Mouse (Mus musculus) neural tube, embryonic 14.5 days (tissue): Measurements from ENCODE around the gene Mettl16. TPM values are rescaled to one million over a fixed set of nuclear protein-coding genes. Genes with fewer than 3 reads are reported as not detected.

ENCODE experiments used
- ATAC-seq: fragments of 200-750 bp; cut with Nextera tagmentation; 2 replicates; pipeline ENCODE4 v1.8.0; 2017; ENCODE audit warnings: low read depth, mild to moderate bottlenecking, moderate TSS enrichment, moderate library complexity
- H3K27ac ChIP-seq: fragments of 300-500 bp; sonication (generic); 2 replicates; pipeline ENCODE4 v1.5.1; 2014; ENCODE audit warnings: low read depth, mild to moderate bottlenecking, control low read depth, low read length, moderate library complexity, mixed read lengths
- H3K27me3 ChIP-seq: fragments of 300-500 bp; sonication (generic); 2 replicates; pipeline ENCODE4 v1.6.1; 2014; ENCODE audit warnings: low read length; ENCODE audit not compliant: control insufficient read depth, insufficient read depth
- H3K36me3 ChIP-seq: fragments of 300-500 bp; sonication (generic); 2 replicates; pipeline ENCODE4 v1.6.1; 2014; ENCODE audit warnings: low read length, mixed read lengths; ENCODE audit not compliant: control insufficient read depth, insufficient read depth
- H3K4me1 ChIP-seq: fragments of 300-500 bp; sonication (generic); 2 replicates; pipeline ENCODE4 v1.6.1; 2014; ENCODE audit warnings: low read length; ENCODE audit not compliant: control insufficient read depth, insufficient read depth
- H3K4me2 ChIP-seq: fragments of 300-500 bp; sonication (generic); 2 replicates; pipeline ENCODE4 v1.6.1; 2014; ENCODE audit warnings: mild to moderate bottlenecking, low read depth, low read length, control low read depth
- H3K4me3 ChIP-seq: fragments of 300-500 bp; sonication (generic); 2 replicates; pipeline ENCODE4 v1.5.1; 2014; ENCODE audit warnings: low read depth, low read length, control low read depth, mixed read lengths
- H3K9ac ChIP-seq: fragments of 300-500 bp; sonication (generic); replicated peaks from 2 replicates; pipeline ENCODE4 v1.6.1; 2014; ENCODE audit warnings: low read depth, mild to moderate bottlenecking, control low read depth, low read length, mixed read lengths
- H3K9me3 ChIP-seq: fragments of 300-500 bp; sonication (generic); 2 replicates; pipeline ENCODE4 v1.6.1; 2016; ENCODE audit warnings: low read length; ENCODE audit not compliant: control insufficient read depth
- WGBS: fragments of 180-500 bp; shearing (Covaris S2); extraction: QIAGEN DNeasy Blood & Tissue Kit; methylation state at CpG from one replicate; pipeline ENCODE4 v1.1.7; 2014; 5-methylcytosine and 5-hydroxymethylcytosine counted together
- polyA plus RNA-seq: library from polyadenylated mRNA; unstranded; fragments of >200 nt; fragmentation: Nextera tagmentation; extraction: Ambion mirVana; gene quantifications from 2 replicates; pipeline ENCODE4 v1.2.1, GENCODE M21; 2014

The Mettl16 gene
- polyA plus RNA-seq, 1 experiment from 2014 or later, result 33.9 TPM

GRCm38 (mm10) chr11:74837694-74838431 lies 67.2 kb downstream of the Mettl16 start:
- peak overlapping the region; percentile 81 for H3K4me2 ChIP-seq
- under 1% methylated on average over 54 of the region's 54 CpGs for WGBS

GRCm38 (mm10) chr11:74838441-74838840 lies 67.8 kb downstream of the Mettl16 start:
- peak; percentile 69 for ATAC-seq
- no peaks in the 10 kb centered on the region for H3K9me3 ChIP-seq
- peak overlapping the region; percentile 60 for H3K9ac ChIP-seq
- H3K4me3 ChIP-seq, result peak overlapping the region; percentile 50
- no peaks in the 10 kb centered on the region for H3K27me3 ChIP-seq
- peak overlapping the region; percentile 85 for H3K27ac ChIP-seq
- peaks cover 11% of the 10 kb centered on the region for H3K36me3 ChIP-seq
- WGBS, result under 1% methylated on average over 35 of the region's 35 CpGs
- peak overlapping the region; percentile 81 for H3K4me2 ChIP-seq
- peaks cover 18% of the 10 kb centered on the region for H3K4me1 ChIP-seq

More at GRCm38 (mm10) chr11:74837694-74838431, 67.2 kb downstream of the Mettl16 start:
- ATAC-seq, result peak; percentile 57
- peaks cover 24% of the 10 kb centered on the region for H3K4me1 ChIP-seq
- no peaks in the 10 kb centered on the region for H3K27me3 ChIP-seq
- peak overlapping the region; percentile 85 for H3K27ac ChIP-seq
- peak overlapping the region; percentile 50 for H3K4me3 ChIP-seq
- peak overlapping the region; percentile 60 for H3K9ac ChIP-seq
- H3K9me3 ChIP-seq, result no peaks in the 10 kb centered on the region
- peaks cover 5% of the 10 kb centered on the region for H3K36me3 ChIP-seq

- ATAC-seq, result no peak
- Histone ChIP-seq H3K36me3 (peaks cover 16% of the 10 kb centered on the region), H3K9ac (no peak overlapping the region)
These were observed 68.3 kb downstream of the Mettl16 start for GRCm38 (mm10) chr11:74838971-74839370.

GRCm38 (mm10) chr11:74839860-74840715 lies 69.5 kb downstream of the Mettl16 start:
- H3K36me3 ChIP-seq, result peaks cover 21% of the 10 kb centered on the region
- WGBS, result 93% methylated on average over 19 of the region's 19 CpGs
- no peaks in the 10 kb centered on the region for H3K9me3 ChIP-seq
- H3K27ac ChIP-seq, result no peak overlapping the region
- H3K9ac ChIP-seq, result no peak overlapping the region
- peaks cover 13% of the 10 kb centered on the region; the same call in 1 of the 2 replicates for H3K4me1 ChIP-seq
- no peak for ATAC-seq
- H3K4me3 ChIP-seq, result no peak overlapping the region
- no peak overlapping the region for H3K4me2 ChIP-seq
- no peaks in the 10 kb centered on the region for H3K27me3 ChIP-seq

More at GRCm38 (mm10) chr11:74838971-74839370, 68.3 kb downstream of the Mettl16 start:
- no peaks in the 10 kb centered on the region for H3K27me3 ChIP-seq
- WGBS, result 54% methylated on average over 6 of the region's 6 CpGs
- H3K4me3 ChIP-seq, result peak overlapping the region; percentile 50; the same call in 1 of the 2 replicates
- H3K4me1 ChIP-seq, result peaks cover 13% of the 10 kb centered on the region; the same call in 1 of the 2 replicates
- H3K4me2 ChIP-seq, result peak overlapping the region; percentile 81
- H3K9me3 ChIP-seq, result no peaks in the 10 kb centered on the region
- no peak overlapping the region; the same call in 1 of the 2 replicates for H3K27ac ChIP-seq

GRCm38 (mm10) chr11:74840739-74841138 lies 70.1 kb downstream of the Mettl16 start:
- Histone ChIP-seq H3K4me1 (peaks cover 13% of the 10 kb centered on the region; the same call in 1 of the 2 replicates), H3K4me3 (no peak overlapping the region), H3K36me3 (peaks cover 21% of the 10 kb centered on the region), H3K9me3 (no peaks in the 10 kb centered on the region), H3K27ac (no peak overlapping the region), H3K27me3 (no peaks in the 10 kb centered on the region), H3K4me2 (no peak overlapping the region), H3K9ac (no peak overlapping the region)
- 92% methylated on average over 8 of the region's 8 CpGs for WGBS
- ATAC-seq, result no peak

- ATAC-seq, result no peak
- 0 out of 2 replicates have a peak overlapping the region, but pooled peaks have one; percentile 34 for H3K27ac ChIP-seq
- no peak overlapping the region for H3K9ac ChIP-seq
- peaks cover 23% of the 10 kb centered on the region for H3K36me3 ChIP-seq
- no peak overlapping the region for H3K4me2 ChIP-seq
- H3K4me1 ChIP-seq, result peaks cover 13% of the 10 kb centered on the region; the same call in 1 of the 2 replicates
- no peaks in the 10 kb centered on the region for H3K9me3 ChIP-seq
- WGBS, result 81% methylated on average over 9 of the region's 9 CpGs
- no peaks in the 10 kb centered on the region for H3K27me3 ChIP-seq
- H3K4me3 ChIP-seq, result no peak overlapping the region
These were observed 70.7 kb downstream of the Mettl16 start for GRCm38 (mm10) chr11:74841366-74841765.

- H3K4me1 ChIP-seq, result peaks cover 9% of the 10 kb centered on the region; the same call in 1 of the 2 replicates
- H3K27ac ChIP-seq, result no peak overlapping the region
- H3K4me3 ChIP-seq, result no peak overlapping the region
- WGBS, result 90% methylated on average over 13 of the region's 13 CpGs
- H3K27me3 ChIP-seq, result no peaks in the 10 kb centered on the region
- peaks cover 23% of the 10 kb centered on the region for H3K36me3 ChIP-seq
- no peak for ATAC-seq
- no peak overlapping the region for H3K9ac ChIP-seq
- no peak overlapping the region for H3K4me2 ChIP-seq
- no peaks in the 10 kb centered on the region for H3K9me3 ChIP-seq
These were observed 71.4 kb downstream of the Mettl16 start for GRCm38 (mm10) chr11:74842045-74842444.

GRCm38 (mm10) chr11:74842656-74843434 lies 72.2 kb downstream of the Mettl16 start:
- H3K4me3 ChIP-seq, result no peak overlapping the region
- no peaks in the 10 kb centered on the region for H3K27me3 ChIP-seq
- no peak overlapping the region for H3K4me2 ChIP-seq
- no peak overlapping the region for H3K9ac ChIP-seq
- no peaks in the 10 kb centered on the region for H3K9me3 ChIP-seq
- no peak for ATAC-seq
- peaks cover 3% of the 10 kb centered on the region; the same call in 1 of the 2 replicates for H3K4me1 ChIP-seq
- H3K36me3 ChIP-seq, result peaks cover 23% of the 10 kb centered on the region
- WGBS, result 90% methylated on average over 20 of the region's 22 CpGs
- no peak overlapping the region for H3K27ac ChIP-seq
